Mouse (Mus musculus): ENCODE data around the gene Thbs3. TPM values are rescaled to one million over a fixed set of nuclear protein-coding genes. Genes with fewer than 3 reads are reported as not detected.

The Thbs3 gene
- total RNA-seq (2012; rRNA removed), result 36.9 and 46.9 TPM in 2 replicates

- Histone ChIP-seq H3K4me3 (ENCODE audit: insufficient read depth in 1 of 2, low read depth in 1 of 2, low read length in 2 of 2, poor library complexity in 1 of 2, severe bottlenecking in 1 of 2) (peak within 1 kb of the TSS; percentile 95), H3K27ac (ENCODE audit: insufficient read depth, low read depth, low read length, poor library complexity, severe bottlenecking) (peak within 1 kb of the TSS; percentile 91), H3K9ac (ENCODE audit: insufficient read depth, low read depth, low read length, poor library complexity, severe bottlenecking) (peak within 1 kb of the TSS; percentile 92), H3K9me3 (ENCODE audit: control insufficient read depth, insufficient read depth, low read depth, low read length) (no peaks in the 10 kb centered on the region), H3K36me3 (ENCODE audit: control insufficient read depth, insufficient read depth, low read length, poor library complexity, severe bottlenecking) (peaks cover 13% of the 10 kb centered on the region), H3K4me1 (ENCODE audit: control insufficient read depth in 2 of 2, insufficient read depth in 2 of 2, low read length in 2 of 2, poor library complexity in 1 of 2) (peaks cover 3 to 17% of the 10 kb centered on the region in 2 experiments; a peak in 2 of 4 replicates)
- no peak for DNase-seq (ENCODE audit: low read depth, low spot score)
- TF ChIP-seq ZC3H11A (IDR thresholded peaks at IDR 0.05; ENCODE audit: borderline replicate concordance, low read depth, low read length) (no peak), CHD2 (IDR thresholded peaks at IDR 0.05; ENCODE audit: low read depth, low read length) (no peak), HCFC1 (IDR thresholded peaks at IDR 0.05; ENCODE audit: borderline replicate concordance, insufficient read depth, low read length) (no peak)
- in situ Hi-C loops (cut with MboI; ENCODE audit: low sequenced_read_pairs in 2 of 2, unreplicated experiment in 2 of 2), result no loop called here
Observed at GRCm38 (mm10) chr3:89214681-89215411, at the start of gene Thbs3. Gene Thbs3 (plus strand): TSS chr3:89215180.

GRCm38 (mm10) chr3:89165268-89165870 is 49.6 kb upstream of the Thbs3 start:
- TF ChIP-seq MAFK (IDR thresholded peaks at IDR 0.05; ENCODE audit: insufficient read depth, low read depth, low read length) (no peak), CHD2 (IDR thresholded peaks at IDR 0.05; ENCODE audit: low read depth, low read length) (no peak)
- no peak for DNase-seq (ENCODE audit: low read depth, low spot score)
- Histone ChIP-seq H3K27ac (ENCODE audit: insufficient read depth, low read depth, low read length, poor library complexity, severe bottlenecking) (peak overlapping the region; percentile 88), H3K9me3 (ENCODE audit: control insufficient read depth, insufficient read depth, low read depth, low read length) (no peaks in the 10 kb centered on the region), H3K4me3 (ENCODE audit: insufficient read depth in 1 of 2, low read depth in 1 of 2, low read length in 2 of 2, poor library complexity in 1 of 2, severe bottlenecking in 1 of 2) (peak overlapping the region; percentile 99), H3K4me1 (ENCODE audit: control insufficient read depth in 2 of 2, insufficient read depth in 2 of 2, low read length in 2 of 2, poor library complexity in 1 of 2) (peaks cover 5% of the 10 kb centered on the region in 2 experiments; a peak in 2 of 4 replicates), H3K9ac (ENCODE audit: insufficient read depth, low read depth, low read length, poor library complexity, severe bottlenecking) (peak overlapping the region; percentile 97), H3K36me3 (ENCODE audit: control insufficient read depth, insufficient read depth, low read length, poor library complexity, severe bottlenecking) (peaks cover 31% of the 10 kb centered on the region)
- in situ Hi-C loops (cut with MboI; ENCODE audit: low sequenced_read_pairs in 2 of 2, unreplicated experiment in 2 of 2), result no loop called here

GRCm38 (mm10) chr3:89166945-89167344 is 48.0 kb upstream of the Thbs3 start:
- Histone ChIP-seq H3K27ac (ENCODE audit: insufficient read depth, low read depth, low read length, poor library complexity, severe bottlenecking) (no peak overlapping the region), H3K9ac (ENCODE audit: insufficient read depth, low read depth, low read length, poor library complexity, severe bottlenecking) (no peak overlapping the region), H3K36me3 (ENCODE audit: control insufficient read depth, insufficient read depth, low read length, poor library complexity, severe bottlenecking) (peaks cover 40% of the 10 kb centered on the region), H3K4me3 (ENCODE audit: insufficient read depth in 1 of 2, low read depth in 1 of 2, low read length in 2 of 2, poor library complexity in 1 of 2, severe bottlenecking in 1 of 2) (no peak overlapping the region), H3K9me3 (ENCODE audit: control insufficient read depth, insufficient read depth, low read depth, low read length) (no peaks in the 10 kb centered on the region), H3K4me1 (ENCODE audit: control insufficient read depth in 2 of 2, insufficient read depth in 2 of 2, low read length in 2 of 2, poor library complexity in 1 of 2) (peaks cover 5% of the 10 kb centered on the region in 2 experiments; a peak in 2 of 4 replicates)
- DNase-seq (ENCODE audit: low read depth, low spot score), result no peak
- in situ Hi-C loops (cut with MboI; ENCODE audit: low sequenced_read_pairs in 2 of 2, unreplicated experiment in 2 of 2), result no loop called here
- TF ChIP-seq MAFK (IDR thresholded peaks at IDR 0.05; ENCODE audit: insufficient read depth, low read depth, low read length), result no peak
- no peak for TF ChIP-seq HCFC1 (IDR thresholded peaks at IDR 0.05; ENCODE audit: borderline replicate concordance, insufficient read depth, low read length)
- no peak for TF ChIP-seq ZC3H11A (IDR thresholded peaks at IDR 0.05; ENCODE audit: borderline replicate concordance, low read depth, low read length)
- TF ChIP-seq CHD2 (IDR thresholded peaks at IDR 0.05; ENCODE audit: low read depth, low read length), result no peak
- TF ChIP-seq ZNF384 (IDR thresholded peaks at IDR 0.05; ENCODE audit: low read depth, low read length), result no peak

- Histone ChIP-seq H3K9me3 (ENCODE audit: control insufficient read depth, insufficient read depth, low read depth, low read length) (no peaks in the 10 kb centered on the region), H3K4me1 (ENCODE audit: control insufficient read depth in 2 of 2, insufficient read depth in 2 of 2, low read length in 2 of 2, poor library complexity in 1 of 2) (peaks cover 4% of the 10 kb centered on the region in 2 experiments; a peak in 2 of 4 replicates), H3K36me3 (ENCODE audit: control insufficient read depth, insufficient read depth, low read length, poor library complexity, severe bottlenecking) (peaks cover 58% of the 10 kb centered on the region), H3K4me3 (ENCODE audit: insufficient read depth in 1 of 2, low read depth in 1 of 2, low read length in 2 of 2, poor library complexity in 1 of 2, severe bottlenecking in 1 of 2) (no peak overlapping the region), H3K9ac (ENCODE audit: insufficient read depth, low read depth, low read length, poor library complexity, severe bottlenecking) (no peak overlapping the region), H3K27ac (ENCODE audit: insufficient read depth, low read depth, low read length, poor library complexity, severe bottlenecking) (no peak overlapping the region)
- TF ChIP-seq CHD2 (IDR thresholded peaks at IDR 0.05; ENCODE audit: low read depth, low read length) (no peak), ZNF384 (IDR thresholded peaks at IDR 0.05; ENCODE audit: low read depth, low read length) (no peak), HCFC1 (IDR thresholded peaks at IDR 0.05; ENCODE audit: borderline replicate concordance, insufficient read depth, low read length) (no peak), ZC3H11A (IDR thresholded peaks at IDR 0.05; ENCODE audit: borderline replicate concordance, low read depth, low read length) (no peak), MAFK (IDR thresholded peaks at IDR 0.05; ENCODE audit: insufficient read depth, low read depth, low read length) (no peak)
- in situ Hi-C loops (cut with MboI; ENCODE audit: low sequenced_read_pairs in 2 of 2, unreplicated experiment in 2 of 2), result no loop called here
- no peak for DNase-seq (ENCODE audit: low read depth, low spot score)
Observed at GRCm38 (mm10) chr3:89174844-89175243, 40.1 kb upstream of the Thbs3 start.
